Comparison of ENCODE assay signal across 20 mouse cellular contexts in genomic region chr9:93955235-93956040, GRCm38 (mm10).
DNase-seq lines count a peak whose midpoint lies in the region; ATAC-seq and TF ChIP-seq lines count a peak whose summit lies in the region.
"Had no signal": no experiment of that assay in that cellular context is flagged by ENCODE, and none has a peak within 500 bp of the region (broad histone marks: within the 10 kb centered on the region; RNA-seq: fewer than 3 reads in every experiment).

No protein-coding gene starts in this region.

- no peak for DNase-seq in heart, postnatal 4 days
- DNase-seq in 416B (ENCODE audit: low read depth) = peak; percentile 10
- no peak for DNase-seq in cerebellum, adult 8-10 months
- DNase-seq: adrenal gland, adult 8-10 months; adrenal gland, postnatal 36 days; cerebellum, adult 2 months; cerebellum, postnatal 14 days; heart, postnatal 14 days; kidney, adult 2 months had no signal

- H3K9ac ChIP-seq in heart, embryonic 14.5 days (ENCODE audit: low read length) = no peak overlapping the region
- H3K9ac ChIP-seq in intestine, postnatal 0 days (ENCODE audit: low read depth, low read length) = no peak overlapping the region
- H3K9ac ChIP-seq: embryonic facial prominence, embryonic 13.5 days; forebrain, embryonic 13.5 days; hindbrain, embryonic 12.5 days; kidney, embryonic 15.5 days had no signal

- no peaks in the 10 kb centered on the region for H3K27me3 ChIP-seq in heart, embryonic 14.5 days (ENCODE audit: control insufficient read depth, insufficient read depth, low read length)
- no peaks in the 10 kb centered on the region for H3K27me3 ChIP-seq in intestine, postnatal 0 days (replicated peaks; ENCODE audit: control insufficient read depth, insufficient read depth, low read length)
- H3K27me3 ChIP-seq: embryonic facial prominence, embryonic 13.5 days; forebrain, embryonic 13.5 days; hindbrain, embryonic 12.5 days; kidney, embryonic 15.5 days had no signal

- H3K27ac ChIP-seq in heart, embryonic 14.5 days (replicated peaks in 1 of 2; ENCODE audit: control insufficient read depth in 1 of 2, insufficient read depth in 1 of 2, low read depth in 2 of 2, low read length in 2 of 2) = peak overlapping the region; percentile 37 to 49; a peak in 1 of 4 replicates
- H3K27ac ChIP-seq in intestine, postnatal 0 days (ENCODE audit: low read depth, low read length) = no peak overlapping the region
- H3K27ac ChIP-seq: embryonic facial prominence, embryonic 13.5 days; forebrain, embryonic 13.5 days; hindbrain, embryonic 12.5 days; kidney, embryonic 15.5 days had no signal

- H3K4me2 ChIP-seq in heart, embryonic 14.5 days (ENCODE audit: low read length) = no peak overlapping the region
- no peak overlapping the region for H3K4me2 ChIP-seq in intestine, postnatal 0 days (replicated peaks; ENCODE audit: low read depth)
- H3K4me2 ChIP-seq: embryonic facial prominence, embryonic 13.5 days; forebrain, embryonic 13.5 days; hindbrain, embryonic 12.5 days; kidney, embryonic 15.5 days had no signal

- TF ChIP-seq CTCF in intestine, postnatal 0 days (IDR thresholded peaks at IDR 0.05; ENCODE audit: low read depth) = no peak

- no peak overlapping the region for H3K4me3 ChIP-seq in heart, embryonic 14.5 days (ENCODE audit: control insufficient read depth in 1 of 2, insufficient read depth in 1 of 2, low read depth in 1 of 2, low read length in 2 of 2)
- H3K4me3 ChIP-seq in intestine, postnatal 0 days (ENCODE audit: low read depth, low read length) = no peak overlapping the region
- H3K4me3 ChIP-seq: embryonic facial prominence, embryonic 13.5 days; forebrain, embryonic 13.5 days; hindbrain, embryonic 12.5 days; kidney, embryonic 15.5 days had no signal

- H3K4me1 ChIP-seq in heart, embryonic 14.5 days (ENCODE audit: control insufficient read depth in 2 of 2, insufficient read depth in 2 of 2, low read length in 2 of 2) = no peaks in the 10 kb centered on the region
- no peaks in the 10 kb centered on the region for H3K4me1 ChIP-seq in intestine, postnatal 0 days (replicated peaks; ENCODE audit: control insufficient read depth, insufficient read depth, low read length)
- H3K4me1 ChIP-seq: embryonic facial prominence, embryonic 13.5 days; forebrain, embryonic 13.5 days; hindbrain, embryonic 12.5 days; kidney, embryonic 15.5 days had no signal

- H3K36me3 ChIP-seq in heart, embryonic 14.5 days (ENCODE audit: control insufficient read depth, insufficient read depth, low read length) = no peaks in the 10 kb centered on the region
- no peaks in the 10 kb centered on the region for H3K36me3 ChIP-seq in intestine, postnatal 0 days (ENCODE audit: control insufficient read depth, insufficient read depth)
- H3K36me3 ChIP-seq: embryonic facial prominence, embryonic 13.5 days; hindbrain, embryonic 12.5 days; kidney, embryonic 15.5 days had no signal

- no peaks in the 10 kb centered on the region for H3K9me3 ChIP-seq in heart, embryonic 14.5 days (ENCODE audit: control insufficient read depth, low read length)
- no peaks in the 10 kb centered on the region for H3K9me3 ChIP-seq in intestine, postnatal 0 days (ENCODE audit: control insufficient read depth)
- H3K9me3 ChIP-seq: embryonic facial prominence, embryonic 13.5 days; forebrain, embryonic 13.5 days; hindbrain, embryonic 12.5 days; kidney, embryonic 15.5 days had no signal

- ATAC-seq in heart, embryonic 14.5 days (ENCODE audit: insufficient number of reproducible peaks, insufficient read depth, low FRiP score, low read depth) = no peak
- ATAC-seq in granulocyte monocyte progenitor cell, adult 5-6 weeks (replicated peaks; ENCODE audit: poor library complexity, severe bottlenecking) = peak; percentile 96
- peak; percentile 88 for ATAC-seq in intestine, postnatal 0 days
- no peak for ATAC-seq in frontal cortex, adult (ENCODE audit: low TSS enrichment)
- ATAC-seq in erythroblast, adult 5-6 weeks (replicated peaks; ENCODE audit: low FRiP score, poor library complexity, severe bottlenecking) = no peak
- ATAC-seq: forebrain, embryonic 13.5 days; hindbrain, embryonic 16.5 days; inflammation-experienced regulatory T-cells, adult 6 months had no signal

Comparison
In these comparisons a context has a peak if more than half of its experiments do, and no peak if none do; other contexts are left out.
1. ATAC-seq: peak in granulocyte monocyte progenitor cell, adult 5-6 weeks (single experiment) and intestine, postnatal 0 days (single experiment); none in heart, embryonic 14.5 days (single experiment), frontal cortex, adult (single experiment) and erythroblast, adult 5-6 weeks (single experiment).